Mouse (Mus musculus) adrenal gland, adult 8-10 months (tissue): ENCODE results near the gene S100a7a. TPM values are rescaled to one million over a fixed set of nuclear protein-coding genes. Genes with fewer than 3 reads are reported as not detected.

ENCODE experiments used
- DNase-seq: peaks from one replicate; pipeline ENCODE4 v3.0.0; 2022
- total RNA-seq, 4 experiments: library from RNA; stranded (reverse); gene quantifications; 2 replicates each; pipeline ENCODE4 v1.2.4; 2022

Gene S100a7a
- total RNA-seq, 4 experiments from 2014 or later, result 0.28 TPM; not detected in 3

- no peak for DNase-seq
Measured at GRCm38 (mm10) chr3:90627807-90628206, 26.0 kb upstream of the S100a7a start.

GRCm38 (mm10) chr3:90629298-90629697, 24.5 kb upstream of the S100a7a start:
- DNase-seq, result no peak

- no peak for DNase-seq
Measured at GRCm38 (mm10) chr3:90631984-90632383, 21.8 kb upstream of the S100a7a start.

GRCm38 (mm10) chr3:90638511-90639275, 15.1 kb upstream of the S100a7a start:
- no peak for DNase-seq

- DNase-seq, result no peak
Measured at GRCm38 (mm10) chr3:90639511-90640154, 14.2 kb upstream of the S100a7a start.

GRCm38 (mm10) chr3:90640981-90641380, 12.8 kb upstream of the S100a7a start:
- no peak for DNase-seq

GRCm38 (mm10) chr3:90644220-90644619, 9.6 kb upstream of the S100a7a start:
- DNase-seq, result peak; percentile 21

- no peak for DNase-seq
Measured at GRCm38 (mm10) chr3:90647291-90647690, 6.5 kb upstream of the S100a7a start.

- DNase-seq, result no peak
Measured at GRCm38 (mm10) chr3:90648981-90649380, 4.8 kb upstream of the S100a7a start.

GRCm38 (mm10) chr3:90649832-90650231, 4.0 kb upstream of the S100a7a start:
- no peak for DNase-seq

- DNase-seq, result peak; percentile 29
Measured at GRCm38 (mm10) chr3:90652878-90653508, 824 bp upstream of the S100a7a start.

- no peak for DNase-seq
Measured at GRCm38 (mm10) chr3:90657405-90657804, 3.6 kb downstream of the S100a7a start.

GRCm38 (mm10) chr3:90659364-90660044, 5.7 kb downstream of the S100a7a start:
- no peak for DNase-seq

GRCm38 (mm10) chr3:90664219-90664618, 10.4 kb downstream of the S100a7a start:
- no peak for DNase-seq

- peak; percentile 24 for DNase-seq
Measured at GRCm38 (mm10) chr3:90668846-90669245, 15.0 kb downstream of the S100a7a start, which contains the start of gene S100a8. S100a8 (plus strand) TSS chr3:90668978.

- no peak for DNase-seq
Measured at GRCm38 (mm10) chr3:90678656-90679055, 24.8 kb downstream of the S100a7a start.

GRCm38 (mm10) chr3:90683929-90684328, 30.1 kb downstream of the S100a7a start:
- no peak for DNase-seq

GRCm38 (mm10) chr3:90686835-90687234, 33.0 kb downstream of the S100a7a start:
- DNase-seq, result no peak

- no peak for DNase-seq
Measured at GRCm38 (mm10) chr3:90693496-90693895, 39.7 kb downstream of the S100a7a start.

GRCm38 (mm10) chr3:90695613-90696012, 41.8 kb downstream of the S100a7a start, which contains the start of gene S100a9:
S100a9 (minus strand) TSS chr3:90695721.
- no peak for DNase-seq

- no peak for DNase-seq
Measured at GRCm38 (mm10) chr3:90702244-90702643, 48.4 kb downstream of the S100a7a start.
